Mouse (Mus musculus): ENCODE results near the gene 2010111I01Rik. TPM values are rescaled to one million over a fixed set of nuclear protein-coding genes. Genes with fewer than 3 reads are reported as not detected.

The 2010111I01Rik gene
- total and polyA plus RNA-seq, 2 experiments from 2014 or later: 107 to 149 TPM

DNA sequence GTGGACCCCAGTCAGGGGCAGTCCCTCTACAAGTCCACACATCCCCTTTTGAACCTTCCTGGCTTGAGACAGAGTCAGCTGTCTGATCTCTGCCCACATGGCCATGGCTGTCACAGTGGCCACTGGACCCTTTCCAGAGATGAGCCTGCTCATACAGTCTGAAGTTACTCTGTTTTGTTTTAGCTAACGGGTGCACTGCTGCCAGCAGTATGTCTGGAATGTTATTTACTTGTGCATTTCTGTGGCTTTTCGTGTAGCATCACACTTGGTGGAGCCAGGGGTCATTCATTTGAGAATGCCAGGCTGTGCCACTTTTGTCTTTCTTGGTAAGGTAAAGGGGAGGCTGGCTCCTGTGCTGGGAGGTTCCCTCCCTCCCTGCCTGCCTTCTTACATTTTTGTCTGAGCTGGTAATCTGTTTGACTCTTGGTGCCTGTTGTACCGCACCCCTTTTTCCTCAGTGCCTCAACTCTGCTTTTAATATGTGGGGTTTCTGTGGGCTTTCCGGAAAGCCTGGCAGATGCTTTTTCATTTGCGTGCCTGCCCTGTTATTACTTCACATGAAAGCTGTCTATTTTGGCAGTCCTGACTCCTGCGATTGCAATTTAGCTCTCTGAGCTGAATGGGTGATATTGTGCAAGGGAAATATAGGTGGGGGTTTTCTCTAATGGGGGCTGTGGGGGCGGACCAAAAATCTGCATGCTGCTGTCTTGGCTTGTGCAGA lies 190.3 kb downstream of the 2010111I01Rik start:
- Histone ChIP-seq H3K27ac (ENCODE audit: low read depth) (0 out of 2 replicates have a peak overlapping the region, but pooled peaks have one; percentile 5), H3K9ac (replicated peaks; ENCODE audit: low read depth, low read length) (no peak overlapping the region), H3K27me3 (ENCODE audit: control insufficient read depth, insufficient read depth, low read length) (no peaks in the 10 kb centered on the region), H3K36me3 (replicated peaks; ENCODE audit: control insufficient read depth, insufficient read depth, low read length) (no peaks in the 10 kb centered on the region), H3K4me2 (ENCODE audit: low read depth, low read length) (no peak overlapping the region), H3K4me1 (ENCODE audit: control insufficient read depth, insufficient read depth) (0 out of 2 replicates have a peak, but pooled peaks cover 6% of the 10 kb centered on the region), H3K4me3 (ENCODE audit: low read depth, low read length) (no peak overlapping the region), H3K9me3 (replicated peaks; ENCODE audit: control insufficient read depth, low read length) (no peaks in the 10 kb centered on the region)
- TF ChIP-seq CTCF (IDR thresholded peaks at IDR 0.05; ENCODE audit: low read depth): no peak
- no peak for TF ChIP-seq EP300 (IDR thresholded peaks at IDR 0.05; ENCODE audit: low read depth)
- ATAC-seq (ENCODE audit: insufficient read depth, low read depth) (peak; percentile 40; the same call in 1 of the 2 replicates), DNase-seq (ENCODE audit: low spot score) (no peak)
- 49% methylated on average over 7 of the region's 7 CpGs for WGBS

DNA sequence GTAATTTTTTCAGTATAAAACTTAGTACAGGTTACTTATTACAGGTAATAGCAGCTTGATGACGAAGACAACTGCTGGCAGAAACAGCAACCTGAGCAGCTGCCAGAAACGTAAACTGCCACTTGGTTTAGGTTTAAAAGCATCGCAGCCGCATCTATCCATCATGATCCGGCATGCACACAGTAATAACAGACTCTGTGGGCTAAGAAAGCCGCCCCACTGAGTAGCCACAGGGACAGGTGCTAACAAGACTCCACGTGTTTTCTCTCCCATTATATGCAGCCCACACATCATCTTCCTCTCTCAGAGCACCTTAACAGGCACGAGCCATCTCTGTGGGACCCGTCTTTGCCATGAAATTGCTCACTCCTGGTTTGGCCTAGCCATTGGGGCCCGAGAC lies 191.6 kb downstream of the 2010111I01Rik start:
- ATAC-seq (ENCODE audit: insufficient read depth, low read depth): no peak
- no peak overlapping the region for H3K4me3 ChIP-seq (ENCODE audit: low read depth, low read length)
- no peak for DNase-seq (ENCODE audit: low spot score)
- no peak overlapping the region for H3K27ac ChIP-seq (ENCODE audit: low read depth)
- H3K36me3 ChIP-seq (replicated peaks; ENCODE audit: control insufficient read depth, insufficient read depth, low read length): no peaks in the 10 kb centered on the region
- whole genome bisulfite sequencing: 88% methylated on average over 10 of the region's 10 CpGs
- H3K4me1 ChIP-seq (ENCODE audit: control insufficient read depth, insufficient read depth): 0 out of 2 replicates have a peak, but pooled peaks cover 6% of the 10 kb centered on the region
- no peaks in the 10 kb centered on the region for H3K9me3 ChIP-seq (replicated peaks; ENCODE audit: control insufficient read depth, low read length)
- no peak for TF ChIP-seq CTCF (IDR thresholded peaks at IDR 0.05; ENCODE audit: low read depth)
- H3K9ac ChIP-seq (replicated peaks; ENCODE audit: low read depth, low read length): no peak overlapping the region
- H3K4me2 ChIP-seq (ENCODE audit: low read depth, low read length): no peak overlapping the region
- no peaks in the 10 kb centered on the region for H3K27me3 ChIP-seq (ENCODE audit: control insufficient read depth, insufficient read depth, low read length)

DNA sequence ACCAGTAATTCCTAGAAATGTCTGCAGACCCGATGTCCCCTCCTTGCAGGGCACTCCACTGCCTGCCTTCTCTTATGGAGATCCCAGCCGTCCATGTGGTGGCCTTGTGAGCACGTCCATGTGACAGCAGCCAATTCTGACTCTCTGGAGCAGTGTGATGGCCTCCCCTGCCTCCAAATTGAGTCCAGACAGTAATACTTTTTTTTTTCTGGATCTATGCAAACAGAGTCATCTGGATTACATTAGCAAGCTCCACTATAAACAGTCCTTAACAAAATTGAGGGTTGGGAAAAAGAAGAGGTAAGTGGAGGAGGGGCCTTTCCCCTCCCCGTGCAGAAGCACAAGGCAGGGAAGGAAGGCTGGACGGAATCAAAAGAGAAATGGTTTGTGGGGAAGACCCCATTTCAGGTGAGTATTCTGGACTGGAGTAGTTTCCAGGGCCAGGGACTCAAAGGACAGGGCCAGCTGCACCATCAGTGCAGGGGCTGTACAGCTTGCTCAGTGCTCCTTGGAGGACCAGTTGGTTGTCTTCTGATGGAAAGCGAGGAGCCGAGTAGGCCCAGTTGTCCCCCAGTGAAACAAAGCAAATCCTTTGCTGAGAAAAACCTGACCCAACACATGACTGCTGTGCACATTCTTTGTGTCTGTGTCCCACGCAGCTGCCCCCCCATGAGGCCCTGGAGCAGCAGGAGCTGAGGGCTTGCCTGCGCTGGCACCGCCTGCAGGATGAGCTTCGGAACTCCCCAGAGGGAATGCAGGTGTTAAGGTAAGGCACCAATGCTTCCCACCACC lies 205.8 kb downstream of the 2010111I01Rik start:
- Histone ChIP-seq H3K4me3 (ENCODE audit: low read depth, low read length) (no peak overlapping the region), H3K9ac (replicated peaks; ENCODE audit: low read depth, low read length) (no peak overlapping the region), H3K36me3 (replicated peaks; ENCODE audit: control insufficient read depth, insufficient read depth, low read length) (no peaks in the 10 kb centered on the region), H3K27me3 (ENCODE audit: control insufficient read depth, insufficient read depth, low read length) (no peaks in the 10 kb centered on the region), H3K9me3 (replicated peaks; ENCODE audit: control insufficient read depth, low read length) (no peaks in the 10 kb centered on the region), H3K4me2 (ENCODE audit: low read depth, low read length) (no peak overlapping the region), H3K27ac (ENCODE audit: low read depth) (no peak overlapping the region; the same call in 1 of the 2 replicates), H3K4me1 (ENCODE audit: control insufficient read depth, insufficient read depth) (no peaks in the 10 kb centered on the region)
- TF ChIP-seq EP300 (IDR thresholded peaks at IDR 0.05; ENCODE audit: low read depth) (no peak), CTCF (IDR thresholded peaks at IDR 0.05; ENCODE audit: low read depth) (no peak)
- no peak for ATAC-seq (ENCODE audit: insufficient read depth, low read depth)
- 73% methylated on average over 11 of the region's 11 CpGs for WGBS
- DNase-seq (ENCODE audit: low spot score): no peak

DNA sequence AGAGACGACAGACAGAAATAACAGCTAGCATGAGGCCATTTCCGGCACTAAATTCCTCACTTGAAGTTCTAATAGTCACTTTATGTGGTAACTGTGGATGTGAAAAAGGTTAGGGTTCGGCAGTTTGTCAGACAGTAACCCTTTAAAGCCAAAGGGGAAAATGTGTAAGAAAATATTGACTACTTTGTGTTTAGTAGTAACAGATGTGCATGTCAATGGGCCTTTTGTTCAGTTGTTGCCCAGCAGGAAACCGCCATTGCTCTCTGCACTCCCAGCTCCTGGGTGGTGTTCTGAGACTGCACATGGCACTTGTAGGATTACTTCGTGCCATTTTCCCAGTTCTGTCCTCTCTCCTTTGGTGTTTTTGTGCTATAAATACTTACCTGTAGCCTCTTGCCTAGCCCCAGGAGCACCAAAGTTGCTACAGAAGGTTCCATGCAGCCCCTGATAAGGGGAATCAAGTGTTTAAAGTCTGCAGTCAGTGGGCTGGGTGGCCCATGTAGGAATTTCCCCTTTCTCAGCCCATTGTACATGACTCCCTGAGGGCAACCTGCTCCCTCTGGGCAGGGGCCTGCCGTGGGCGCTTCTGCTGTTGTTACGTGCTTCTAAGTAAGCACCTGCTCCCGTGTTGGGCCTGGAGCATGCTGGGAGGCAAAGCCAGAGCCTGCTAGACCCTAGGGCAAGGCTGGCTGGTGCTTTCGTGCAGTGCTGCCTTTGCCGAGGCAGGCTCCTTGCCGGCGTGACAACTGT lies 206.8 kb downstream of the 2010111I01Rik start:
- H3K9me3 ChIP-seq (replicated peaks; ENCODE audit: control insufficient read depth, low read length): no peaks in the 10 kb centered on the region
- H3K36me3 ChIP-seq (replicated peaks; ENCODE audit: control insufficient read depth, insufficient read depth, low read length): no peaks in the 10 kb centered on the region
- WGBS: 75% methylated on average over 13 of the region's 13 CpGs
- no peak overlapping the region; the same call in 1 of the 2 replicates for H3K27ac ChIP-seq (ENCODE audit: low read depth)
- no peak for DNase-seq (ENCODE audit: low spot score)
- 0 out of 2 replicates have a peak, but pooled peaks cover 2% of the 10 kb centered on the region for H3K4me1 ChIP-seq (ENCODE audit: control insufficient read depth, insufficient read depth)
- no peak for ATAC-seq (ENCODE audit: insufficient read depth, low read depth)
- no peak overlapping the region for H3K4me3 ChIP-seq (ENCODE audit: low read depth, low read length)
- TF ChIP-seq EP300 (IDR thresholded peaks at IDR 0.05; ENCODE audit: low read depth) (no peak), CTCF (IDR thresholded peaks at IDR 0.05; ENCODE audit: low read depth) (no peak)
- no peak overlapping the region for H3K4me2 ChIP-seq (ENCODE audit: low read depth, low read length)
- H3K27me3 ChIP-seq (ENCODE audit: control insufficient read depth, insufficient read depth, low read length): no peaks in the 10 kb centered on the region
- H3K9ac ChIP-seq (replicated peaks; ENCODE audit: low read depth, low read length): no peak overlapping the region

DNA sequence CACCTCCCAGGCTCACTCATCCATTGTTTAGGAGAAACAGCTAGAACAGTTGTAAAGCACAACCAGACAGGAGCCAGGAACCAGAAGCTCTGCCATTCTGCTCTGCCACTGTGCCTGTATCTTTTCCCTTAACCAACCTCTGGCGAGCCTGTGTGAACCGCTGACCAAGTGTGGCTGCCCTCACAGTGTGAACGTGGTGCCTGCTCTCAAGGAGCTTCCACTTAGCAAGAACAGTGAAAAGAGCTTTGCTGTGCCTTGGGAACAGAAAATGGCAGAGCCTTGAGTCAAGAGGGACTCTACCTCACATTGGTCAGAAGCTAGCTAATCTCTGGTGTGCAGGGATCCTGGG lies 207.4 kb downstream of the 2010111I01Rik start:
- no peak overlapping the region for H3K27ac ChIP-seq (ENCODE audit: low read depth)

More for the DNA sequence above, 207.4 kb downstream of the 2010111I01Rik start:
- Histone ChIP-seq H3K9ac (replicated peaks; ENCODE audit: low read depth, low read length) (no peak overlapping the region), H3K4me3 (ENCODE audit: low read depth, low read length) (no peak overlapping the region), H3K36me3 (replicated peaks; ENCODE audit: control insufficient read depth, insufficient read depth, low read length) (no peaks in the 10 kb centered on the region), H3K4me2 (ENCODE audit: low read depth, low read length) (no peak overlapping the region), H3K9me3 (replicated peaks; ENCODE audit: control insufficient read depth, low read length) (no peaks in the 10 kb centered on the region), H3K4me1 (ENCODE audit: control insufficient read depth, insufficient read depth) (0 out of 2 replicates have a peak, but pooled peaks cover 2% of the 10 kb centered on the region), H3K27me3 (ENCODE audit: control insufficient read depth, insufficient read depth, low read length) (no peaks in the 10 kb centered on the region)
- no peak for DNase-seq (ENCODE audit: low spot score)
- 96% methylated on average over 3 of the region's 3 CpGs for WGBS
- no peak for ATAC-seq (ENCODE audit: insufficient read depth, low read depth)
- no peak for TF ChIP-seq CTCF (IDR thresholded peaks at IDR 0.05; ENCODE audit: low read depth)
- no peak for TF ChIP-seq EP300 (IDR thresholded peaks at IDR 0.05; ENCODE audit: low read depth)

All from heart, postnatal 0 days (tissue).